Mouse (Mus musculus) stomach, postnatal 0 days (tissue): ENCODE data around the gene Sdhaf1.

Experiments
- CTCF ChIP-seq: IDR thresholded peaks from 2 replicates; pipeline ENCODE4 v1.5.1; 2016; ENCODE audit warnings: antibody characterized with exemption, low read depth, mild to moderate bottlenecking, moderate library complexity
- EP300 ChIP-seq: optimal IDR thresholded peaks from 2 replicates; pipeline ENCODE3; 2016; ENCODE audit warnings: antibody characterized with exemption

DNA sequence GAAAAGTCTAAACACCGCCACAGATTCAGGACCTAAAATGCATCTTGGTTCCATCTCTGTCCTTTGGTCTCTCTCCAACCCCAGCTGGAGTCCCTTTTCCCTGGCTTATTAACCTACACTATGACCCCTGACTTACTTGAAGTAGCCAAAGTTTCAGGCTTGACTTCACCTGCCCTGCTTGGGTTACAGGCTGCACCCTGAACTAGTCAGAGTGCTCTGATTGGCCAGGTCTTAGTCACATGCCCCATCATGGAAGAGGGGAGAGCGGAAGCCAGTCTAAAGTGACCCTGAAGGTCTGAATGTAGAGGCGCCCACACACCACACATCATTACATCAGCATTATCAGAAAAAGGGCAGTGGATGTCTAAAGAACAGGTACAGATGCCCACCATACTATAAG is 5.6 kb downstream of the Sdhaf1 start:
- TF ChIP-seq CTCF (no peak), EP300 (no peak)
